ENCODE assay signal across 10 mouse cellular contexts in genomic region chrX:102645146-102645545, GRCm38 (mm10). TPM values are rescaled to one million over a fixed set of nuclear protein-coding genes. Genes with fewer than 3 reads are reported as not detected.
DNase-seq lines count a peak whose midpoint lies in the region; ATAC-seq and TF ChIP-seq lines count a peak whose summit lies in the region.
"Had no signal": no experiment of that assay in that cellular context is flagged by ENCODE, and none has a peak within 500 bp of the region (broad histone marks: within the 10 kb centered on the region; RNA-seq: fewer than 3 reads in every experiment).

No protein-coding gene starts in this region.

- no peak for ATAC-seq in limb, embryonic 14.5 days (ENCODE audit: low FRiP score, low read depth)
- no peak for ATAC-seq in stomach, embryonic 14.5 days (ENCODE audit: insufficient number of reproducible peaks, insufficient read depth, low FRiP score, low read depth)

- H3K9me3 ChIP-seq in limb, embryonic 14.5 days (ENCODE audit: control insufficient read depth, low read length), result no peaks in the 10 kb centered on the region
- H3K9me3 ChIP-seq in stomach, embryonic 14.5 days (ENCODE audit: control insufficient read depth, low read depth, low read length), result no peaks in the 10 kb centered on the region

- no peak for TF ChIP-seq CTCF in left cerebral cortex, adult 2 months (IDR thresholded peaks at IDR 0.05)

- H3K36me3 ChIP-seq in limb, embryonic 14.5 days (ENCODE audit: control insufficient read depth, insufficient read depth, low read length), result no peaks in the 10 kb centered on the region
- no peaks in the 10 kb centered on the region for H3K36me3 ChIP-seq in stomach, embryonic 14.5 days (ENCODE audit: control insufficient read depth, insufficient read depth, low read length)

- H3K4me2 ChIP-seq in limb, embryonic 14.5 days (replicated peaks; ENCODE audit: low read depth, low read length, severe bottlenecking), result peak overlapping the region; percentile 51
- peak overlapping the region; percentile 44 for H3K4me2 ChIP-seq in stomach, embryonic 14.5 days (replicated peaks; ENCODE audit: low read depth, low read length)

- 53% methylated on average over 6 of the region's 6 CpGs for WGBS in limb, embryonic 14.5 days
- 52% methylated on average over 6 of the region's 6 CpGs for WGBS in stomach, embryonic 14.5 days

- peak overlapping the region; percentile 70; the same call in 1 of the 2 replicates for H3K9ac ChIP-seq in limb, embryonic 14.5 days (ENCODE audit: low read depth, low read length, severe bottlenecking)
- H3K9ac ChIP-seq in stomach, embryonic 14.5 days (replicated peaks; ENCODE audit: low read depth, low read length), result no peak overlapping the region

- intact Hi-C loops in left cerebral cortex, adult 2 months (cut with DNase I), result no loop called here

- peak overlapping the region; percentile 53; the same call in 1 of the 2 replicates for H3K4me3 ChIP-seq in limb, embryonic 14.5 days (replicated peaks; ENCODE audit: low read length)
- no peak overlapping the region; the same call in 1 of the 2 replicates for H3K4me3 ChIP-seq in stomach, embryonic 14.5 days (ENCODE audit: low read depth, low read length)
- no peak overlapping the region for H3K4me3 ChIP-seq in left cerebral cortex, adult 2 months

- H3K27ac ChIP-seq in limb, embryonic 14.5 days (replicated peaks; ENCODE audit: low read depth, low read length), result no peak overlapping the region
- no peak overlapping the region for H3K27ac ChIP-seq in stomach, embryonic 14.5 days (ENCODE audit: low read length)
- no peak overlapping the region for H3K27ac ChIP-seq in left cerebral cortex, adult 2 months

- peak; percentile 6 to 10 for DNase-seq in lung, adult 18-20 months
- DNase-seq in lung, postnatal 25 days (ENCODE audit: low spot score), result no peak
- peak; percentile 13 for DNase-seq in heart, adult 8-10 months (ENCODE audit: low spot score)
- DNase-seq in limb, embryonic 14.5 days (ENCODE audit: low spot score), result no peak
- DNase-seq in thymus, postnatal 10 days (ENCODE audit: low spot score in 2 of 2), result no peak
- DNase-seq in cerebellum, adult 11 months, result no peak
- DNase-seq in left cerebral cortex, adult 2 months (ENCODE audit: extremely low spot score in 1 of 2, low spot score in 2 of 2), result no peak
- DNase-seq: cerebellum, adult 8-10 months had no signal

- no peaks in the 10 kb centered on the region for H3K4me1 ChIP-seq in limb, embryonic 14.5 days (ENCODE audit: control insufficient read depth, insufficient read depth, low read length)
- no peaks in the 10 kb centered on the region for H3K4me1 ChIP-seq in stomach, embryonic 14.5 days (ENCODE audit: control insufficient read depth, insufficient read depth, low read length)

- no peak for TF ChIP-seq POLR2A in limb, embryonic 14.5 days (IDR thresholded peaks at IDR 0.05; ENCODE audit: borderline replicate concordance, extremely low read depth, insufficient read depth, insufficient read length)

- no peaks in the 10 kb centered on the region for H3K27me3 ChIP-seq in limb, embryonic 14.5 days (ENCODE audit: control insufficient read depth, insufficient read depth, low read length)
- H3K27me3 ChIP-seq in stomach, embryonic 14.5 days (ENCODE audit: control insufficient read depth, insufficient read depth, low read length), result no peaks in the 10 kb centered on the region

RNA-seq across cellular contexts. Expression of gene Phka1, which starts 1.1 kb away (rescaled TPM):
- total RNA-seq in heart, adult 8-10 months (2022), result 10 to 100 TPM; 35.0 to 52.4 (median 39.0) TPM
- 14.2 and 17.0 TPM in 2 replicates for polyA plus RNA-seq in limb, embryonic 14.5 days (2012; rRNA removed)
- 9.7 and 11.5 TPM in 2 replicates for polyA plus RNA-seq in limb, embryonic 14.5 days (2014; fragmentation: Nextera tagmentation; extraction: Ambion mirVana)
- 10.9 and 11.5 TPM in 2 replicates for polyA plus RNA-seq in stomach, embryonic 14.5 days (2014; fragmentation: Nextera tagmentation; extraction: Ambion mirVana)
- total RNA-seq in left cerebral cortex, adult 2 months (2021), result 10 to 100 TPM; 18.2 to 19.1 TPM

RNA-seq across cellular contexts. Expression of gene Gm3880, which starts 41.6 kb away (rescaled TPM):
- not detected for total RNA-seq in heart, adult 8-10 months (2022)
- not detected in 2 replicates for polyA plus RNA-seq in limb, embryonic 14.5 days (2012; rRNA removed)
- polyA plus RNA-seq in limb, embryonic 14.5 days (2014; fragmentation: Nextera tagmentation; extraction: Ambion mirVana), result not detected in 2 replicates
- polyA plus RNA-seq in stomach, embryonic 14.5 days (2014; fragmentation: Nextera tagmentation; extraction: Ambion mirVana), result not detected in 2 replicates
- total RNA-seq in left cerebral cortex, adult 2 months (2021), result not detected
- polyA plus RNA-seq: neural tube, embryonic 11.5 days had no signal

Comparison
In these comparisons a context has a peak if more than half of its experiments do, and no peak if none do; other contexts are left out.
1. DNase-seq: peak in lung, adult 18-20 months (2 of 2) and heart, adult 8-10 months (single experiment); none in lung, postnatal 25 days (single experiment), limb, embryonic 14.5 days (single experiment), thymus, postnatal 10 days (0 of 2), cerebellum, adult 11 months (single experiment) and left cerebral cortex, adult 2 months (0 of 2).